In the genomic region with DNA sequence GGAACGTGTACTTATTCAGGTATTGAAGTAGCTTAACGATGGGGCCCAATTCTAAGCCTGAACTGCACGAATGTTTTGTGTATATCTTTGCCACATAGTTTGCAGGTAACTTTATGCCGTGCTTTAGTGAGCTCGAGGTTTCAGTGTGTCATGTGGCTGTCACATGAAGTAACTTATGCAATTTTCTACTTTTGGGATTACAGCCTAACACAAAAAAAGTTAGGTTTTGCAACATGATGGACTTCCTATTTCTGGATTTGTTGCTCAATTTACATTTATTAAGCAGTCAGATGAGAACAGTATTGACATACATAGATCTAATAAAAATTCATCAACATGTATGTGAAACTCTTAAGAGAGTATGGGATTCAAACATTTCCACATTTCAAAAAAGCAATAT, we compare ENCODE assay signal across 33 mouse cellular contexts. TPM values are rescaled to one million over a fixed set of nuclear protein-coding genes. Genes with fewer than 3 reads are reported as not detected.
"Had no signal": no experiment of that assay in that cellular context is flagged by ENCODE, and none has a peak within 500 bp of the region (broad histone marks: within the 10 kb centered on the region; RNA-seq: fewer than 3 reads in every experiment).

No protein-coding gene starts in this region.

- H3K9me3 ChIP-seq: limb, embryonic 10.5 days; limb, embryonic 13.5 days; megakaryocyte, embryonic 14.5 days; midbrain, embryonic 10.5 days; midbrain, embryonic 15.5 days; neural tube, embryonic 13.5 days had no signal

- ATAC-seq: inflammation-experienced regulatory T-cells, adult 6 months; intestine, embryonic 16.5 days; liver, postnatal 0 days; midbrain, embryonic 15.5 days had no signal

- H3K4me2 ChIP-seq: limb, embryonic 13.5 days; lung, embryonic 14.5 days; midbrain, embryonic 15.5 days; neural tube, embryonic 13.5 days had no signal

- H3K36me3 ChIP-seq: limb, embryonic 10.5 days; limb, embryonic 13.5 days; midbrain, embryonic 10.5 days; midbrain, embryonic 15.5 days; neural tube, embryonic 13.5 days had no signal

- H3K4me3 ChIP-seq: layer of hippocampus, adult 2 months; limb, embryonic 10.5 days; limb, embryonic 13.5 days; megakaryocyte, embryonic 14.5 days; midbrain, embryonic 10.5 days; midbrain, embryonic 15.5 days; myocyte; neural tube, embryonic 13.5 days had no signal

- H3K9ac ChIP-seq: limb, embryonic 13.5 days; liver, embryonic 14.5 days; liver, postnatal 0 days; lung, embryonic 14.5 days; midbrain, embryonic 15.5 days; neural tube, embryonic 13.5 days had no signal

- H3K27ac ChIP-seq: kidney, postnatal 0 days; layer of hippocampus, adult 2 months; limb, embryonic 10.5 days; limb, embryonic 13.5 days; liver, embryonic 14.5 days; midbrain, embryonic 10.5 days; midbrain, embryonic 15.5 days; neural tube, embryonic 13.5 days; stomach, postnatal 0 days had no signal

- DNase-seq: kidney, adult 2 months; kidney, postnatal 25 days; layer of hippocampus, adult 9-11 months; liver; liver, postnatal 0 days; lung, embryonic 14.5 days; lung, postnatal 10 days; retina, postnatal 1 day; thymus, adult 2 months; thymus, postnatal 14 days; thymus, postnatal 4 days had no signal

RNA-seq across cellular contexts. Expression of gene Mak, which starts 5.7 kb away (rescaled TPM):
- total RNA-seq: neutrophil, adult 5-6 weeks had no signal
- polyA plus RNA-seq: kidney, adult 2 months; small intestine, adult 2 months; spleen, adult 2 months had no signal

RNA-seq across cellular contexts. Expression of gene Gcm2, which starts 37.0 kb away (rescaled TPM):
- total RNA-seq: layer of hippocampus, adult 2 months; layer of hippocampus, postnatal 25 days; left cerebral cortex, adult 18-20 months; left cerebral cortex, postnatal 25 days; neutrophil, adult 5-6 weeks had no signal
- polyA plus RNA-seq: intestine, embryonic 16.5 days; kidney, adult 2 months; kidney, embryonic 14.5 days; kidney, postnatal 0 days; large intestine, adult 2 months; limb, embryonic 10.5 days; limb, embryonic 13.5 days; liver, embryonic 14.5 days; liver, postnatal 0 days; lung, embryonic 14.5 days; midbrain, embryonic 10.5 days; midbrain, embryonic 15.5 days; myocyte; neural tube, embryonic 13.5 days; small intestine, adult 2 months; stomach, embryonic 14.5 days; stomach, postnatal 0 days had no signal

RNA-seq across cellular contexts. Expression of gene Sycp2l, which starts 40.3 kb away (rescaled TPM):
- total RNA-seq: layer of hippocampus, adult 2 months; layer of hippocampus, postnatal 25 days; neutrophil, adult 5-6 weeks had no signal
- polyA plus RNA-seq: kidney, adult 2 months; kidney, embryonic 14.5 days; kidney, postnatal 0 days; large intestine, adult 2 months; limb, embryonic 10.5 days; limb, embryonic 13.5 days; liver, embryonic 14.5 days; liver, postnatal 0 days; lung, embryonic 14.5 days; midbrain, embryonic 10.5 days; midbrain, embryonic 15.5 days; myocyte; neural tube, embryonic 13.5 days; small intestine, adult 2 months; spleen, adult 2 months had no signal
